Mouse (Mus musculus): ENCODE results near the gene AI481877.

AI481877 gene

GRCm38 (mm10) chr4:59125053-59125452 is 13.7 kb downstream of the AI481877 start:
- DNase-seq (ENCODE audit: low read depth, low spot score), result no peak

GRCm38 (mm10) chr4:59123557-59123956 is 15.2 kb downstream of the AI481877 start:
- no peak for DNase-seq (ENCODE audit: low read depth, low spot score)

- DNase-seq (ENCODE audit: low read depth, low spot score), result no peak
These were observed 20.9 kb downstream of the AI481877 start for GRCm38 (mm10) chr4:59117644-59118495.

- no peak for DNase-seq (ENCODE audit: low read depth, low spot score)
These were observed 30.1 kb downstream of the AI481877 start for GRCm38 (mm10) chr4:59108721-59109120.

DNA sequence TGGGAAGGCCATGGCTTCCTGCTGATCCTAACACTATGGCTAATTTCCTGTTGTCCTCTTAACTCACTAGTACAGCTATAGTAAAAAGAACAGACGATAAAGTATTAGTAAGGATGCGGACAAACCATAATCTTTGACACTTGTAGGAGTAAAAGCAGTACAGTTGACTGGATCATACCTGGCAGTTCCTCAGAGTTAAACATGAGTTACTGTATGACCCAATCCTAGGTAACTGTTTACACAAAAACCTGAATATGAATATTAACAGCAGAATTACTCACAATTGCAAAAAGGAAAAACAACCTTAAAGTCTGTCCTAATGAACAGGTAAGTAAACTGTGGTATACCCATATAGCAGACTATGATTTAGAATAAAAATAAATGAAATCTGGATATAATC is 30.9 kb downstream of the AI481877 start:
- DNase-seq (ENCODE audit: low read depth, low spot score), result no peak

DNA sequence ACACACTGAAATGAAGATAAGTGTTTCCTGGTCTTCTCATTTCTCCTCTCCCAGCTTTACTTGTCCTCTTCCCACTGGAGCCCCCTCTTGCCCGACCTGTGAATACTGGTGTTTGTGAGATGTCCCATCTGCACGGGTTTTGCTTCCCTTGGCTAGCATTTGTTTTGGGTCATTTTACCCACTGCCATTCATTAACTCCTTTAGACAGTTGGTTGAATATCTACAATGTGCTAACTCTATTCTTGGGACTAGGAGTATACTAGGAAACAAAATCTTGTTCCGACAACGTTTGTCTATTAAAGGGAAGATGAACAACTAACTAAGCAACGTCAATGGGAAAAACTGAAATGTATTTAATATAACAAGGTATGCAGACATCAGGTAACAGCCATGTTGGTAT is 32.1 kb downstream of the AI481877 start:
- no peak for DNase-seq (ENCODE audit: low read depth, low spot score)

GRCm38 (mm10) chr4:59104166-59104565 is 34.6 kb downstream of the AI481877 start:
- DNase-seq (ENCODE audit: low read depth, low spot score), result no peak

GRCm38 (mm10) chr4:59096393-59096792 is 42.4 kb downstream of the AI481877 start:
- DNase-seq (ENCODE audit: low read depth, low spot score), result peak; percentile 64

DNA sequence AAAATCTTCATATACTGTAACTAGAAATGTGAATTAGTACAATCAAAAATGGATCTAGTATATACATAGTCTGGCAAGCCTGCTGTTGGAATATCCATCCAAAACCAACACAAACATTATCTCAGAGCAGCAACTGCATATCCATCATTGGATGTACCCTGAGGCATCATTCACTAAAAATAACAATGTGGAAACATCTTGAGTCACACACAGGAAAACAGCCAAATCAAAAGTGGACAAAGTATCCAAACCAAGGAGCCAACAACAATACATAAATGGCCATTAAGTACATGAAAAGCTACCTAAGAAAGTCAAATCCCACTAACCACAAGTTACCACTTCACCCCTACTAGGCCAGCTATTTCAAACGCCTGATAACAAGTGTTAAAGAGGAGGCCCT is 49.4 kb downstream of the AI481877 start:
- DNase-seq (ENCODE audit: low read depth, low spot score), result no peak

DNA sequence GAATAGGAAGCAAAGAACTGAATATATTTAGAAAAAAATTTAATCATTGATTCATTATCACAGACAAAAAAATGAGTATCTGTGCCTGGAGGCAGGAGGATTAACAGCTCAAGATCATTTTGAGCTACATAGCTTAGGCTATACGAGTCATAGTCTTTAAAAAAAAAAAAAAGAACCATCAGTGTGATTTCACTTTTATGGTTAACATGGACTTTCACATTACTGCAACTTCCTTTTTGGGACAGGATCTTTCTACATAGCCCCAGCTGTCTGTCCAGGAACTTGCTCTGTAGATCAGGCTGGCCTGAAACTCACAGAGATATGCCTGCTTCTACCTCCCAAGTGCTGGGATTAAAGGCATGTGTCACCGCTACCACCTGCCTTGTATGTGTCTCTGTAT is 55.4 kb downstream of the AI481877 start:
- DNase-seq (ENCODE audit: low read depth, low spot score), result no peak

DNA sequence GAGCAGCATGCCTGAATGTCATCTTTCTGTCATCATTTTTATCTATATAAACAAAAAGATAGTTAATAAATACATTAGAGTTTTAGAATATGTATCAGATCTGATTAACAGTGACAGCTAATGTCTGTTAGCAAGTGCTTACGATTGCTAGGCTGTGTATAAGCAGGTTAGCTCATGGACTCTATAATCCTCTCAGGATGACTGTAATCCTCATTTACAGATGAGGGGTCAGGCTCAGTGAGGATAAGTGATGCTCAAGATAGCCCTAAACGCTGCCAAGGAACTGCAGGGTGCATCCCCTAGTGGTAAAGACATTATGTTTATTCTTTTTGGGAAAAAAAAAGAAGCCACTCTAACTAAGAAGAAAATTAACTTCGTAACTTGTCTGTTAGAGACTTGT is 69.5 kb downstream of the AI481877 start:
- no peak for DNase-seq (ENCODE audit: low read depth, low spot score)

DNA sequence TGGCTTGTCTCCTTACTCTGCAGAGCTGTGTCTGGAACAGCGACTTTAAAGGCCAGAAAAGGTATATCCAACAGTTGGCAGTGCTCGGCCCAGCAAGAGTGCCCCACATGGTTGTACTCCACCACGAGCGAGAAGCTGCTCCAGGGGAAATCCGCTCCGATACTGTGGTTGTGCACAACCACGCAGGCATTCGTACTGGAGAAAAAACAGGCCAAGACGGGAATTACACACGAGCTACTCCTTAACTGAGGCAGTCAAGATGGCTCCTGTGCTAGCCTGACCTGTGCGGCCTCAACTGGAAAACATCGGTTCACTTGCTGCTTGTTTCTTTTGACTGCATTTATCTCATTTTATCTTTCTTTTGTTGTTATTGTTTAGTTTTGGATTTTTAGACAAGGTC is 76.3 kb downstream of the AI481877 start:
- DNase-seq (ENCODE audit: low read depth, low spot score), result no peak

- no peak for DNase-seq (ENCODE audit: low read depth, low spot score)
These were observed 80.9 kb downstream of the AI481877 start for GRCm38 (mm10) chr4:59057929-59058328.

GRCm38 (mm10) chr4:59051081-59051480 is 87.7 kb downstream of the AI481877 start:
- no peak for DNase-seq (ENCODE audit: low read depth, low spot score)

- DNase-seq (ENCODE audit: low read depth, low spot score), result no peak
These were observed 91.6 kb downstream of the AI481877 start for GRCm38 (mm10) chr4:59047222-59047621.

DNA sequence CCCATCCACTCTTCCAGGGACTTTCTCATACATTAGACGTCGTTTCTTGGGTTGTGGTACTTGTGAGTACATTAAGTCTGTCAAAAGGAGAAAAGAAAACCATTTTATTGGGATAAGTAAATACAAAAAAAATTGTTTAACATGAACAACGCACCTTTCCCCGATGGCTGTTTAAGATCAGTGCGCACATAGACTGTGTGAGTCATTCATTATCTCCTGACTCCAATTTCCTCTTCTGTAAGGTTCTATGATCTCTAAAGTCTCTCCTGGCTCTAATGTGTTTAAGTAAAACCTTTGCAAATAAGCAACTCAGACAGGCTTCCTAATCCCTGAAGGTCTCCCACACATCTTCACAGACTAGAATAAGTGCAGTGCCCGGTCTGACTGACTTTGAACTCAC is 94.9 kb downstream of the AI481877 start:
- no peak for DNase-seq (ENCODE audit: low read depth, low spot score)

- no peak for DNase-seq (ENCODE audit: low read depth, low spot score)
These were observed 95.7 kb downstream of the AI481877 start for GRCm38 (mm10) chr4:59043074-59043473.

- no peak for DNase-seq (ENCODE audit: low read depth, low spot score)
These were observed 98.1 kb downstream of the AI481877 start for GRCm38 (mm10) chr4:59040397-59041287.

GRCm38 (mm10) chr4:59037525-59037924 is 101.3 kb downstream of the AI481877 start:
- DNase-seq (ENCODE audit: low read depth, low spot score), result no peak

DNA sequence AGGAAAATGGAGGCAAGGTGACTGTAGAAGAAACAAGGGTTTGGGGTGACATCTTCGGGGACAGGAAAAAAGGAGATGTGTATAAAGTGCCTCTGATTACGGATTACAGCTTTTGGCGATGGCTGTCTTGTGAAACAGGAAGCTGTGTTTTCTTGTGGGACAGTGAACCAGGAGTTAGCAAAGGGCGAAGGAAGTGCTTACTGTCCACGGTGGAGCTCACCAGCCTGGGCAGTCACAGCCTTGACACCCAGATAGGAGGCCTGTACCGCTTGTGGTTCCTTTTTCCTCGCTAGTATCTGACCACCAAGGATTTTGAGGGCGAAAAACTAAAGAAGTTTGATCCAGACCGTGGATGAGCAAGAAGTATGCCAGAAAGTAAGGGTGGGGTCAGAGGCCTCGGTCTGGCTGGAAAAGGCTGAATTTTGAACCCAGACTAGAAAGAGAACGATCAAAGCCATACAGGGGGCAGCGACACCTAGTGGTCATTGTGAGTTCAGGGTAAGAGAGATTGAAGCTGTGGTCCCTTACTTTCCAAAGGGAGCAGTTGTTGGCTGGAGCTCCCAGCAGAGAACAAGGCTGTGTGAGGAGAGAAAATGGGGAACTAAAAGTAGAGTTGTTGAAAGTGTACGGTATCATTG is 102.2 kb downstream of the AI481877 start:
- peak; percentile 62 for DNase-seq (ENCODE audit: low read depth, low spot score)

GRCm38 (mm10) chr4:59035786-59036350 is 102.9 kb downstream of the AI481877 start:
- DNase-seq (ENCODE audit: low read depth, low spot score), result no peak
